Mouse (Mus musculus): Measurements from ENCODE around the gene Smim24. TPM values are rescaled to one million over a fixed set of nuclear protein-coding genes. Genes with fewer than 3 reads are reported as not detected.

Gene Smim24
- polyA plus RNA-seq, 1 experiment from 2014 or later: 2.9 TPM

DNA sequence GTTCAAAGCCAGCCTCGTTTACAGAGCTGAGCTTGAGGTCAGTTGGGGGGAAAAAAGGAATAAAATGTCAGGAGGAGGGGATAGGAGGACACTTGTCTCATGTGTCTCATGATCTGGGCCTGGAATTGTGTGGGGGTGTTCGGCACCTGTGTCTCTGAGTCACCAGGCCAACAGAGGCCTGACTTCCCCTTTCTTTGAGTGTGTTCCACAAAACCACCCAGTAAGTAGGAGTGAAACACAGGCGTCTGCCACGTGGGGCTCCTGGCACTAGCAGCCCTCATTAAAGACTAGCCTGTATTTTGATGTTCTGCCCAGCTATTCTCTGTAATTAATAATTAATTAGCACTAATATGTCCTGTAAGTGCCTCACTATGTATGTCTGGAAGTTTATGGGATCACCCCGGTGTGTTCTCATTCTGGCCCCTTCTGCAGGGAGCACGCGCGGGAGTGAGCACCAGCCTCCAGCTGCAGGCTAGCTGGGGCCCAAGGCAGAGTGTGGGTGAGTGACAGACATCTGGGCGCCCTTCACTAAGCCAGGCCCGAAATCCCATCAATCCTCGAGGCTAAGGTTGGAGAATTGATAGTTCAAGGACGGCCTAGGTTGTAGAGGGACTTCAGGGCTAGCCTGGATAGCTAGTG lies 36.4 kb upstream of the Smim24 start:
- Histone ChIP-seq H3K27ac (no peak overlapping the region), H3K4me1 (peaks cover 31% of the 10 kb centered on the region), H3K9me3 (no peaks in the 10 kb centered on the region), H3K9ac (no peak overlapping the region), H3K36me3 (0 out of 2 replicates have a peak, but pooled peaks cover 7% of the 10 kb centered on the region), H3K4me3 (peak overlapping the region; percentile 76; the same call in 1 of the 2 replicates), H3K4me2 (peak overlapping the region; percentile 97), H3K27me3 (0 out of 2 replicates have a peak, but pooled peaks cover 3% of the 10 kb centered on the region)
- ATAC-seq (ENCODE audit: insufficient number of reproducible peaks, low FRiP score, low TSS enrichment, low read depth): no peak
- WGBS: 36% methylated on average over 12 of the region's 12 CpGs

DNA sequence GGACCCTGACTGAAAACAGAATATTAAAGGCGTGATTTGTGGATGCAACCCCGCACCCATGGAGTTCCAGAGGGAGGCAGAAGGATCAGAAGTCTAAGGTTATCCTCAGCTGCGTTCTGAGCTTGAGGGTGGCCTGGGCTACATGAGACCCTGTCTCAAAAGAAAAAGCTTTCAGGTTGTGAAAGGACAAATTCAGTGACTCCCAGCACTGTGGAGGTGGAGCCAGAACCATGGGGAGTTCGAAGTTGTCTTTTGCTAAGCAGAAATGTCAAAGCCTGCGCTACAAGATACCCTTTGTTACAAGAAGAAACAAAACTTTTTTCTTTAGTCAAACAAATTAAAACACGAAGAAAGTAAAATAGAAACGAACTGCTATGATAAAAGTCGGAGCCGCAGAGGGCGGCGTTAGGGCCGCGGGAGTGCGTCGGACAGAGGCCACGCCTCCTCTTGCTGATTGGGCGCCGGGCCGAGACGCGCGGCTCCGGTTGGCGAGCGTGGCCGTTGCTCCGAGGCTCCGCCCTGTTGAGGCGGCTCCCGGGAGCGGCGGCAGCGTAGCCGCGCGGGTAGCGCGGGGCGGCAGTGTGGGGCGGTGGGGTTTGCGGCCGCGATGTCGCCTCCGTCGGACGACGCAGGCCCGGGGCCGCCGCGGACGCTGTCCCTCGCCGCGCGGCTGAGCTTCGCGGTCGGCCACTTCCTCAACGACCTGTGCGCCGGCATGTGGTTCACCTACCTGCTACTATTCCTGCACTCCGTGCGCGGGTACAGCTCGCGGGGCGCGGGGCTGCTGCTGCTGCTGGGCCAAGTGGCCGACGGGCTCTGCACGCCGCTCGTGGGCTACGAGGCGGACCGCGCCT lies 35.6 kb upstream of the Smim24 start, which contains the start of gene Mfsd12:
Gene Mfsd12 (plus strand): TSS at position 501 of the 854 bp plus-strand sequence.
- Histone ChIP-seq H3K4me1 (peaks cover 31% of the 10 kb centered on the region), H3K9ac (peak within 1 kb of the TSS; percentile 84), H3K4me3 (peak within 1 kb of the TSS; percentile 76), H3K9me3 (no peaks in the 10 kb centered on the region), H3K27ac (peak within 1 kb of the TSS; percentile 38; the same call in 1 of the 2 replicates), H3K27me3 (0 out of 2 replicates have a peak, but pooled peaks cover 3% of the 10 kb centered on the region), H3K36me3 (0 out of 2 replicates have a peak, but pooled peaks cover 7% of the 10 kb centered on the region), H3K4me2 (peak within 1 kb of the TSS; percentile 97)
- 2% methylated on average over 78 of the region's 79 CpGs for WGBS
- peak; percentile 78 for ATAC-seq (ENCODE audit: insufficient number of reproducible peaks, low FRiP score, low TSS enrichment, low read depth)

DNA sequence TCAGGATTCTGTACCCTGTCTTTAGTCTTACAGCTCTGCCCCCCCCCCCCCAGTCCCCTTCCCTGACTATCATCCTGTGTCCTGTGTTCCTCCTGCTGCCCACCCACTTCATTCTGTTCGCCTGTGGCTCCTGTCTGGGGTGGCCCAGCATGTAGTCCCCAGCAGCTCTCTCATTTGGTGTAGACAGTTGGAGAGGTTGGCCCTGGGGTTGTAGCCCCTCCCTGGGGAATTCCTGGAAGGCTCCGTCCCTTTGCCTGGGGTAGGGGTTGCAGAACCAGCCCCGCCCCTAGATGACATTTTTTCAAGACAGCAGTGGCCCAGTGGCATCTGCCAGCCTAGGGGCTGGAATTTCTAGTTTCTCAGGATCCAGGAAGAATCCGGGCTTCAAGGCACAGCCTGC lies 34.6 kb upstream of the Smim24 start:
- peaks cover 11% of the 10 kb centered on the region for H3K27me3 ChIP-seq
- no peaks in the 10 kb centered on the region for H3K9me3 ChIP-seq
- peaks cover 38% of the 10 kb centered on the region for H3K4me1 ChIP-seq
- peaks cover 10% of the 10 kb centered on the region; the same call in 1 of the 2 replicates for H3K36me3 ChIP-seq
- H3K27ac ChIP-seq: 0 out of 2 replicates have a peak overlapping the region, but pooled peaks have one; percentile 7
- WGBS: 30% methylated on average over 4 of the region's 4 CpGs
- peak overlapping the region; percentile 76 for H3K4me3 ChIP-seq
- no peak for ATAC-seq (ENCODE audit: insufficient number of reproducible peaks, low FRiP score, low TSS enrichment, low read depth)
- peak overlapping the region; percentile 84; the same call in 1 of the 2 replicates for H3K9ac ChIP-seq
- H3K4me2 ChIP-seq: peak overlapping the region; percentile 97

DNA sequence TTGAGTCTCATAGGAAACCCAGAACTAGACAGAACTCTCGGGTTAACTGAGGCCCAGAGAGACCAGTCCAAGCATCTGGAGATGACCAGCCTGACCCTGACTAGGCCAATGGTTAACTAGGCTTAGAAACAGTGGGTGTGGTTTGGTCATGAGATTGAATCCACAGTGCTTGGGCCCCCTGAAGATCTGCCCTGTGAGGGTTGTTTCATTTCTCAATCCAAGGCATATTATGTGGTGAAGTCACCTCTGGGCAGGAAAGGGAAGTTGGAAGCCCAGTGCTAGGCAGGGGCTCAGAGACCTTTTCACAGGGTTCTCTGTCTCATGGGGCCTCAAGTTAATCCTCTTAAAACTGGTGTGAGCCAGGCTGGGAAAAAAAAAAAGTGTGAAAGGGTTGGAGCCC lies 34.0 kb upstream of the Smim24 start:
- WGBS: 46% methylated on average over 1 of the region's 1 CpGs
- no peak overlapping the region for H3K9ac ChIP-seq
- H3K4me2 ChIP-seq: peak overlapping the region; percentile 97; the same call in 1 of the 2 replicates

DNA sequence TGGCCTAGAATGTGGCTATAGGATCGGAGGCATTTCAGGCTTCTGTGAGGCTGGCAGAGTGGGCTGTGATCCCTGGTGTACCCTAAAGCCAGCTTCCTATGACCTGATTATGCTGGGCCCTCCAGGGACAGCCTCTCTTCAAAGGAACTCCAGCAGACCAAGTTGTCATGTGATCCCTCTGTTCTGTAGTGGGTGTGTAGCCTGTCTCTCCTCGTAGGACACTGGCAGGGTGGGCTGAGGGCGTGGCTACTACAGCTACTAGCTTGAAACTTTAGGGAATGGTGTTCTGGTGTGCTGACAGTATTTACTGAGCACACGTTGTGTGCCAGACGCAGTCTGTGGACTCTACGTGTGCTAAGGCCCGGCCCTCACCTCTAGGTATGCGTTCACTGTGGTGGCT lies 32.1 kb upstream of the Smim24 start:
- no peaks in the 10 kb centered on the region for H3K9me3 ChIP-seq
- H3K4me1 ChIP-seq: peaks cover 63% of the 10 kb centered on the region
- WGBS: 54% methylated on average over 8 of the region's 8 CpGs
- H3K4me2 ChIP-seq: no peak overlapping the region
- no peak overlapping the region for H3K9ac ChIP-seq
- peaks cover 36% of the 10 kb centered on the region for H3K27me3 ChIP-seq
- peaks cover 10% of the 10 kb centered on the region; the same call in 1 of the 2 replicates for H3K36me3 ChIP-seq
- ATAC-seq (ENCODE audit: insufficient number of reproducible peaks, low FRiP score, low TSS enrichment, low read depth): no peak
- no peak overlapping the region for H3K27ac ChIP-seq
- no peak overlapping the region for H3K4me3 ChIP-seq

More for the DNA sequence above, 34.0 kb upstream of the Smim24 start:
- ATAC-seq (ENCODE audit: insufficient number of reproducible peaks, low FRiP score, low TSS enrichment, low read depth): no peak
- Histone ChIP-seq H3K4me3 (no peak overlapping the region), H3K27me3 (peaks cover 17% of the 10 kb centered on the region), H3K27ac (peak overlapping the region; percentile 7; the same call in 1 of the 2 replicates), H3K9me3 (no peaks in the 10 kb centered on the region), H3K4me1 (peaks cover 44% of the 10 kb centered on the region), H3K36me3 (peaks cover 10% of the 10 kb centered on the region; the same call in 1 of the 2 replicates)

DNA sequence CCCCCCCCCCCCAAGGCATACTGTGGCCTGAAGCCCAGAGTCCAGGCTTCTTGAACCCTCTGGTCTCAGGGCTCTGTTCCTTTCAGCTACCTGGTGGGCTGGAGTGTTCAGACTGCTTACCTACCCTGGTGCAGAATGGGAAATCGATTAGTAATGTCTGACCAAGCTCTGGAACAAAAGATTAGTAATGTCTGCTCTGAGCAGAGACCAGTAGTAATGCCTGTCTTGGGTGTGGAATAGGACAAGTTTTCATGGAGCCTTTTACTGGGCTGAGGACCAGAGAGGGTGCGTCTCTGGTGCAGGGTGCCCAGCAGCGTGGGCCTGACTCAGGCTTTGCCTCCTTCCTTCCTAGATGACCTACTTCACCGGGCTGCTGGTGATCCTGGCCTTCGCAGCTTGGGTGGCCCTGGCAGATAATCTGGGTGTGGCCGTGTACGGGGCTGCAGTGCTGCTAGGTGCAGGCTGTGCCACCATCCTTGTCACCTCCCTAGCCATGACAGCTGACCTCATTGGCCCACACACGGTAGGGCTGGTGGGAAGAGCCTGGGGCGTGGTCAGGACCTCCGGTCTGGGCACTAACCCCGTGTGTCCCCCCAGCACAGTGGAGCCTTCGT lies 30.4 kb upstream of the Smim24 start:
- no peaks in the 10 kb centered on the region for H3K9me3 ChIP-seq
- H3K27ac ChIP-seq: no peak overlapping the region
- no peak overlapping the region for H3K4me2 ChIP-seq
- WGBS: 74% methylated on average over 12 of the region's 12 CpGs
- H3K36me3 ChIP-seq: peaks cover 25% of the 10 kb centered on the region
- no peak overlapping the region for H3K4me3 ChIP-seq
- peaks cover 34% of the 10 kb centered on the region for H3K27me3 ChIP-seq
- no peak overlapping the region for H3K9ac ChIP-seq
- H3K4me1 ChIP-seq: peaks cover 55% of the 10 kb centered on the region
- no peak for ATAC-seq (ENCODE audit: insufficient number of reproducible peaks, low FRiP score, low TSS enrichment, low read depth)

DNA sequence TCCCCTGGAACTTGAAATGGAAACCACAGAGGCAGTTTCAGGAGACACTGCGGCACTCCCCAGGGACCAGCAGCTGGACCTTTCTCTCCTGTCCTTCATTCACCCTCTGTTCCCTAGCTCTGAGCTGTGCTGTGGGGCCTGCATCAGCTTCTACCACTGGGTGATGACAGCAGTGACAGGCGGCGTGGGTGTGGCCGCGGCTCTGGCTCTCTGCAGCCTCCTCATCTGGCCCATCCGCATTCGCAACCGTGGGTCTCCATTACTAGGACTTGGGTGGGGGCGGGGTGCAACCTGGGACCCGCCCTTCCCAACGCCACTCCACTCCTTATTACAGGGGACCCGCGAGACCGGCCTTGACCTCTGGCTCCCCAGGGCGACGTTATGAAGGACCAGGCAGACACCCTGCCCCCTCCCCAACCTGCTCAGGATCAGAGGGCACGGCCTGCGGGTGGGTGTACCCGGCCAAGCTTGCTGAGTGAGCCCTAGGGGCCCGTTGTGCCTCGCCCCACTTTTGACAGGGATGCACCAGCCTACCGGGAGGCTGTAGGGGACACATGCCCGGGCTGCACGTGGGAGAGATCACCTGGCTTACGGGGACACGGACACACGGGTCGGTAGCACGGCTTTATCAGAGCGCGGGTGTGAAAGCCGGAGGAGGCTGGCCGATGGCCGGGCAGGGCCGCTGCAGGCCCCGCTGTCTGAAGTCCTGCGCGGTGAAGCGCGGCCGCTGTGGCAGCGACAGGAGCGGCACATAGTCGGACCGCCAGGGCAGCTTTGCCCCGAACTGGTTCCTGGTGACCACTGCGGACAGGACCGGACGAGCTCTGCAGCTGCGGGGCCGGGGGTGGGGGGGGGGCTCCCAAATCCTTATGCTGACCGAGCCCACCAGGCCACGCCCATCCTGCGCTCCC lies 29.2 kb upstream of the Smim24 start:
- no peak overlapping the region for H3K27ac ChIP-seq
- peaks cover 44% of the 10 kb centered on the region for H3K4me1 ChIP-seq
- H3K27me3 ChIP-seq: peaks cover 34% of the 10 kb centered on the region

GRCm38 (mm10) chr10:81364666-81365065 lies 28.2 kb upstream of the Smim24 start:
- H3K27ac ChIP-seq: no peak overlapping the region; the same call in 1 of the 2 replicates
- H3K9ac ChIP-seq: peak overlapping the region; percentile 23; the same call in 1 of the 2 replicates
- ATAC-seq (ENCODE audit: insufficient number of reproducible peaks, low FRiP score, low TSS enrichment, low read depth): no peak
- H3K27me3 ChIP-seq: peaks cover 34% of the 10 kb centered on the region
- H3K4me3 ChIP-seq: peak overlapping the region; percentile 32
- H3K9me3 ChIP-seq: no peaks in the 10 kb centered on the region
- peaks cover 39% of the 10 kb centered on the region for H3K4me1 ChIP-seq
- peak overlapping the region; percentile 50 for H3K4me2 ChIP-seq
- 14% methylated on average over 28 of the region's 28 CpGs for WGBS
- peaks cover 46% of the 10 kb centered on the region for H3K36me3 ChIP-seq

More for the DNA sequence above, 29.2 kb upstream of the Smim24 start:
- Histone ChIP-seq H3K9me3 (no peaks in the 10 kb centered on the region), H3K4me2 (peak overlapping the region; percentile 50), H3K9ac (peak overlapping the region; percentile 23; the same call in 1 of the 2 replicates), H3K36me3 (peaks cover 37% of the 10 kb centered on the region), H3K4me3 (peak overlapping the region; percentile 32)
- 13% methylated on average over 52 of the region's 54 CpGs for WGBS
- no peak for ATAC-seq (ENCODE audit: insufficient number of reproducible peaks, low FRiP score, low TSS enrichment, low read depth)

- no peak overlapping the region for H3K27ac ChIP-seq
- H3K9me3 ChIP-seq: no peaks in the 10 kb centered on the region
- H3K4me3 ChIP-seq: no peak overlapping the region; the same call in 1 of the 2 replicates
- peaks cover 39% of the 10 kb centered on the region for H3K4me1 ChIP-seq
- ATAC-seq (ENCODE audit: insufficient number of reproducible peaks, low FRiP score, low TSS enrichment, low read depth): no peak
- H3K4me2 ChIP-seq: peak overlapping the region; percentile 50; the same call in 1 of the 2 replicates
- no peak overlapping the region for H3K9ac ChIP-seq
- H3K36me3 ChIP-seq: peaks cover 46% of the 10 kb centered on the region
- peaks cover 34% of the 10 kb centered on the region for H3K27me3 ChIP-seq
- 40% methylated on average over 4 of the region's 4 CpGs for WGBS
Measured at GRCm38 (mm10) chr10:81365073-81365472, 27.8 kb upstream of the Smim24 start.

DNA sequence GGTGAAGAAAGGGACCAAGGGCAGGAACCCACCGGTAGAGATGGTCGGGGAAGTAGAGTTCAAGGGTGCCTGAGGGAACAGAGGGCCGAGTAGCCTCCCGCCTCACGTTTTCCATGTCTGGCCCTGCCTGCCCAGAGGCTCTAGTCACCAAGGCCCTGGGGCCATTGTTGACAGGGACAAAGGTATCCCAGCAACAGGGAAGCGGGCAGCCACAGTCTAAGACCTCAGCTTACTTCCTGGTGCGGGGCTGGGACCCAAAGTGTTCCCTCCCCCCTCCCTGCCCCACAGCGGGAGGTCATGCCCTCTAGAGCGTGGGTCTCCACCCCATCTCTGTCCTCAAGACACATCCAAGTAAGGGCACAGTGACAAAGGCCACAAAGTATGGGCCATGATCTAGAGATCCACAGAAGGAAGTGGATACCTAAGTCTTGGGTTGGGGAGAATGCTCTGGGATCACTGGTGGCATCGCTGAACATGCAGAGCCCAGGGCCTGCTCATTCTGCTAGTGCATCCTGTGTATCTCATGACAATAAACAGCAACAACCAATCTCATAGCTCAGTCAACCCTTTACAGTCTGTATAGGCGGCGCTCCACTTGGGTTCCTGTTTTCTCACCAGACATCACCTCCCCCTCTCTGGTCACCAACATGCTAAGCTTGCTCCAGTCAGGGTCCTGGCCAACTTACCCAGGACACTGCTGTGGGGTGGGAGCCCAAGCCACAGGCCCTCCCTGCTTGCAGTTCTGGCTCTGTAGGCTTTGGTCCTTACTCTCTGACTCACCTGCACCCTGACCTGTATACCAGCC lies 27.0 kb upstream of the Smim24 start, which contains the start of gene 4930404N11Rik:
Gene 4930404N11Rik (minus strand): TSS at position 145 of the 805 bp plus-strand sequence.
- Histone ChIP-seq H3K4me2 (peak within 1 kb of the TSS; percentile 50), H3K4me1 (peaks cover 35% of the 10 kb centered on the region), H3K27ac (no peak within 1 kb of the TSS), H3K36me3 (peaks cover 52% of the 10 kb centered on the region), H3K9ac (peak within 1 kb of the TSS; percentile 23; the same call in 1 of the 2 replicates), H3K9me3 (no peaks in the 10 kb centered on the region), H3K27me3 (peaks cover 34% of the 10 kb centered on the region), H3K4me3 (peak within 1 kb of the TSS; percentile 32)
- 33% methylated on average over 12 of the region's 12 CpGs for WGBS
- ATAC-seq (ENCODE audit: insufficient number of reproducible peaks, low FRiP score, low TSS enrichment, low read depth): no peak
